Mouse (Mus musculus) c-Kit-negative CD71-positive TER-119-positive erythroid progenitor cells, embryonic 14.5 days (primary cell): ENCODE data around the gene Lgr4.

ENCODE experiments used
- DNase-seq: peaks from one replicate; pipeline ENCODE4 v3.0.0-alpha.2; 2013; ENCODE audit warnings: low read depth, low spot score

Gene Lgr4

DNA sequence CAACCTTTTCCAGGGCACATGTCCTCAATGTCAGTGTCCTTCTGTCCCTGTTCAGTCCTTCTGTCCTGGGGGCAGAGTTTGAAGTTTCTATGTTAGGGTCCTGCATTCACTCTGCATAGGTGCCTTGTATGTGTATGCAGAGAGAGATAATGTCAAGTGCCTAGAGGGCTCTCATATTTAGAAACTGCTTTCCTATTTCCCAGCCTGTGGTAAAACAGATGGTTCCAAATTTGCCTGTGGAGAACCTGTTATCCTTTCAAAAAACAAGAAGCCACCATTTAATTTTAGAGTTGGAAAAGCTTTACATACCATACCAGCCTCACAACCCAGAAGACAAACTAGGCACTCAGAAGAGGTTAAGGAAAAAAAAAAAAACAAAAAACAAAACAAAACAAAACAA lies 32.1 kb downstream of the Lgr4 start:
- DNase-seq, result no peak

GRCm38 (mm10) chr2:109950311-109950710 lies 32.9 kb downstream of the Lgr4 start:
- no peak for DNase-seq

DNA sequence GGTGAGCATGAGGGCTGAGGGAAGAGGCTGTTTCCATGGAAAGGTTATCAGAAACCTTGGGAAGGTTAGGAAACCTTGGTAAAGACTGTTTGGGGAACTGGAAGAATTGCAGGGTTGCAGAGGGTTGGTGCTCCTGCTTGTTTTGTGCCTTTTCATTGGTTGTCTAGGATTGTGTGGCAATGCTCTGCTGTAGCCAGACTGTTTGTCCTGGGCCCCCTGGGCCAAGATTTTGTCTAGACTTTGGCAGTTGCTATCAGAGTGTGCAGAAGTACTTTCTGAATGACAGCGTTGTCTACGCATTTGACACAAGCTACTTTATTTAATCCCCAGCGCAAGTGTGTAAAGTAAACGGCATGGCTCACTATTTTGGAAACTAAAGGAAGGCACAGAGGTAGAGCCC lies 33.6 kb downstream of the Lgr4 start:
- DNase-seq, result no peak

DNA sequence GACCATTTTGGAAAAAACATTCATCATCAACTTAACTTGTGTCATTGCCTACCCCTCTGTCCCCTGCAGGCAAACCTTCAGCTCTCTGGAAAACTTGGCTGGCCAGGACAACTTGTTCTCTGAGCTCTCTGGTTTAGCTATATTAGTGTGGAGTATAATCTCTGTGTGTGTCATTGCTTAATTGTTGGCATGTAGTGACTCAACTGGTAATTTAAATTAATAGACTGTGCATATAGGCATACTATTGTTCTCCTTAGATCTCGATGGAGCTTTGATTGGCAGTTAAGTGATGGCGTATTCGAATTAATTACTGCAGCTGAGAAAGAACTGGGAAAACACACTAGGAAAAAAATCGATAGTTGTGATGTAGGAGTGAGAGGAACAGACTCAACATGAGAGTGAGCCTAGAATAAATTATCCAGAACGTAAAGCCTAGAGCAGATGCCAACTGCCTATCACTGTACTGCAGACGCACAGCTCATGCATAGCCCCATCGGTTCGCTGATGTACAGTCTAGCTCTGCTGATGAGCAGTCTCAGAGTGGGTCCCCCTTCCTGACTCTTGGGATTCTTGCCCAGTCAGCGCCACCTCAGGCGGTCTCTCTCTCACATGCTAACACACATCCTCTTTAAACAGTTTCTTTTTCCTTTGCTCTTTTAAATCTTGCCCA lies 35.7 kb downstream of the Lgr4 start:
- no peak for DNase-seq

GRCm38 (mm10) chr2:109953893-109954292 lies 36.4 kb downstream of the Lgr4 start:
- no peak for DNase-seq

DNA sequence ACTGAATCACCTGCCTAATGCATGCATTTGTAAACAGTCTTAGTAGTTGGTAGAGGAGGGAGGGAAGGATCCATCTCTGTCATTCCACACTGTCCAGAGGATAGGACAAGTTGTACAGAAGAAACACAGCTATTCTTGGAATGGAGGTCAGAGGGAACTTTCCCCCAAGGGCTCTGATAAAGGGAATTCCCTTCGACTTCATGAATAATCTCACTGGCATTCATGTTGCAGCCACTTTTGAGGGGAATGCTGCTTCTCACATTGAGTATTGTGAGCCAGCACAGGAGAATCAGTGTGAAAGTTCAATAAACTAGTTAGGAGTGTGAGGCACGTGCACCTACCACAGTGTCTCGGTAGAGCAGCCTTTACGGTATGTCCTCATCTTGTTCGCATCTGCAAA lies 37.6 kb downstream of the Lgr4 start:
- DNase-seq, result no peak

GRCm38 (mm10) chr2:109955910-109956309 lies 38.5 kb downstream of the Lgr4 start:
- DNase-seq, result no peak

DNA sequence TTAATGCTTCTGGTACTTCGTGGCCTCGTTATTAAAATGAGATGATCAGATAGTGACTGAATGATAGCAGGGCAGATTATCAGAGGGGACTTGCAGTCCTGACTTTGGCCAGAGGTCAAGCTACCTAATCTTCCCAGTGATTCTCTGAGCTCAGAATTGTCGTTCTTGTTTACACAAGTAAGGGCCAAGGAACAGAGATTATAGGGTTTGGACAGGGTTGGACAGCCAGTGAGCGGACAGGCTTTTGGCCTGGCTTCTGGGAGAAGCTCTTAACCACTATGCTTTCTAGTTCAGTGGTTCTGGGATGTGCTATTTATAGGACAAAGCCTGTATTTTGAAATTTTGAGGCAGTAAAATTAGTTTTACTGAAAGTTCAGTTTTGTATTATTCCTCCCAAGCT lies 39.3 kb downstream of the Lgr4 start:
- DNase-seq, result no peak

DNA sequence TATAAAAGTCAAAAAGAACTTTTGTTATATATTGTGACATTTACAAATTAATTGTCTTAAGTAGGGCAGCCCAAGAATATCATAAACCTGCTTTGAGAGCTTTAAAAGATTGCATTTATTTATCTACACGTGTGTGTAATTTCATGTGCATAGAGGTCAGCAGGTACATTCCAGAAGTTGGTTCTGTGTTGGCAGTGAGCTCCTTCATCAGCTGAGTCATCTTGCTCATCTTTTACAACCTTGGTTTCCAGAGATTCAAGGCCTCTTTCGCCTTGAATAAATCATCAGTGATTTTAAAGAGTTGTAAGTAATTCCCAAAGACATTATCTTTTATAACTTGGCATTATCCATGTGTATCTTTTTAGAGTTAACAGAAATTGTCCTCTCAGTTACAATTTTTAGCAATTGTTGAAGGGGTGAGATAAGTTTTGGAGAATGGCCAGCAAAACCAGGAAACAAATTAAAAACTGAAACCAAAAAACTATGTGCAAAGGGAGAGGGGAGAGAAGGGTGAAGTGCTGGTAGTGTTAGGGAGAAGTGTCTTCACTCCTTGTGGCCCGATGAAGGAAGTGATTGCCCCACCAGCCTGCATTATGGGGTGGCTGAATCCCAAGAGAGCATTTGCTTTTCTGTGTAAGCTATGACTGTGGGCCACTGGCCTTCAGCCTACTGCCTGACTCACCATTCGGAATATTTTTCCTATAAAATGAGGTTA lies 41.4 kb downstream of the Lgr4 start:
- DNase-seq, result no peak

GRCm38 (mm10) chr2:109959407-109960075 lies 42.1 kb downstream of the Lgr4 start:
- DNase-seq, result no peak

GRCm38 (mm10) chr2:109960246-109960645 lies 42.8 kb downstream of the Lgr4 start:
- DNase-seq, result no peak

- DNase-seq, result no peak
Measured at GRCm38 (mm10) chr2:109961174-109961573, 43.7 kb downstream of the Lgr4 start.

- DNase-seq, result no peak
Measured at GRCm38 (mm10) chr2:109963591-109964258, 46.3 kb downstream of the Lgr4 start.

- DNase-seq, result no peak
Measured at GRCm38 (mm10) chr2:109965753-109966420, 48.4 kb downstream of the Lgr4 start.

GRCm38 (mm10) chr2:109966863-109967262 lies 49.4 kb downstream of the Lgr4 start:
- DNase-seq, result no peak

- DNase-seq, result no peak
Measured at GRCm38 (mm10) chr2:109969381-109969780, 51.9 kb downstream of the Lgr4 start.

DNA sequence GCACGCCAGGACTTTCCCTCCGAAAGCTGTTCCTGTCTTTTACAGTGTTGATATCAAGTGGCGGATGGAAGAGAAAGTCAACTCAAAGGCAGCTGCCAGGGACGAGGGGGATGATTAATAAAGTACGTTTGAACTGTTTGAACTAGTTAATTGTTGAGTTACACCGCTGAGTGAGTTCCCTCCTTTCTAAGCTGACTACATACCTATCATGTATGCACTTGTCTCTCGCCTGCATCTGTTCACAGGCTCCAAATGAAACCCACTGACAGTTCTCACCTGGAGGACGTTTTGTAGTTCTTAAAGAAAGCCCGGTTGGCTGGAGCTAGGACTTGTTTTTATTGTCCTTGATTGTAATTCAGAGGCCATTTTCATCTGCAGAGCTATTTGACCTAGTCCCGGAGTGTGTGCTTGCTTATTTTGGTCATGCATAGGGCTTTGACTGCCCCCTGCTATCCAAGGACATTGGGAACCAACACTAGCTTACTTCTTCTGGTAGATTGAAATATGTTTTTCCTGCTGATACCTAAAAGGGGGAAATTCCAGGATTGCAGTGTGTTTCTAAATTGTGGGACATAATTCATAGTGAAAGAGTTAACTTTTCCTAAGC lies 52.6 kb downstream of the Lgr4 start:
- no peak for DNase-seq

DNA sequence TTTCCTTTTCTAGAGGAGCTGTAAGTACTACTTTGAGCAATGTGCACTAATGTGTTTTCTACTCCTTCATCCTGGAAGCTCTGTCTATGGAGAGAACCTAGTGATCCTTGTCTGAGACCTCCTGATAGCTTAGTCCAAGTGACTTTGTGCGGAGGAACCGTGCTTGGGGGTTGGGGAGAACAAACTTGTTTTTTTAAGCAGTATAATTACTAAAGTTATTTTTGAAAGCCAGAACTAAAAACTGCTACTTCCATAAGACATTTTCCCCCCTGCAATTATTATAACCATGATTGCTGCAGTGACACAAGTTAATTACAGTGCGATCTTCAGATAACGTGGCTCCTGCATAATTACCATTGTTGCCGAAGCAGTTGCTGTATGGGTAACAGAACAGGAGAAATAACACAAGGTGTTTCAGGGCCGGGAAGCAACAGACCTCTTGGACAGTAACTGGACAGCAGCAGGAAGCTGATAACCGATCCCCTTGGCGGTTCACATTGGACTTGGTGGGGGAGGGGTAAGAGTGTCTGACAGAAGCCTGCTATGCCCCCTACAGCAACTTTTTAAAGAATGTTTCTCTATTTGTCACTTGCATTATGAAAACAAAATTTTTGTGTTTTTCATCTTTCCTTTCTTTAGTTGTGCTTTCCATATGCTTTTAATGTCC lies 53.4 kb downstream of the Lgr4 start:
- DNase-seq, result no peak

DNA sequence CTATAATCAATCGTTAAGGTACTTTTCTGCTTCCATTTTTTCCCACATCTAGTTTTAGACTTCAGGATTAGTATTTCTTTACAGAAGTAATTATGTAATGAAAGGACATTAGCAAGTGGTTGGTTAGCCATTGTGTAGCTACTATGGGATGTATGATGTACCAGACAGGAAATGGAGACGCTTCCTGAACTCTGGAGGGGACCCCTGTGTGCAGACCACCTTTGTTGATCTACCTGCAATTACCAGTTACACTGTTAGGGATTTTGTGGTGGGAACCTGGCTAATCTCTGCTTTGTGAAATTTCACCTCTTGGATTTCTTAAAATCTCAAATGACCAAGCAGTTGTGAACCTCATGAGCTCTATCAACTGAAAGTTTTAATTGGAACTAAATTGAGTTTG lies 54.9 kb downstream of the Lgr4 start:
- DNase-seq, result no peak

GRCm38 (mm10) chr2:109972922-109973321 lies 55.5 kb downstream of the Lgr4 start:
- no peak for DNase-seq

- DNase-seq, result no peak
Measured at GRCm38 (mm10) chr2:109974807-109975206, 57.4 kb downstream of the Lgr4 start.
